Mouse (Mus musculus): ENCODE results near the gene Calhm3. TPM values are rescaled to one million over a fixed set of nuclear protein-coding genes. Genes with fewer than 3 reads are reported as not detected.

Gene Calhm3
- polyA plus RNA-seq, 1 experiment from 2014 or later = 0.88 TPM

GRCm38 (mm10) chr19:47136170-47136569, 21.4 kb downstream of the Calhm3 start:
- H3K4me3 ChIP-seq (ENCODE audit: low read length) = no peak overlapping the region

GRCm38 (mm10) chr19:47135568-47135967, 22.0 kb downstream of the Calhm3 start:
- WGBS = 91% methylated on average over 17 of the region's 17 CpGs
- ATAC-seq = no peak

More at GRCm38 (mm10) chr19:47136170-47136569, 21.4 kb downstream of the Calhm3 start:
- H3K27me3 ChIP-seq (replicated peaks; ENCODE audit: control insufficient read depth, insufficient read depth, low read length) = no peaks in the 10 kb centered on the region
- H3K4me1 ChIP-seq (ENCODE audit: control insufficient read depth, insufficient read depth, low read length) = peaks cover 18% of the 10 kb centered on the region
- H3K36me3 ChIP-seq (ENCODE audit: control insufficient read depth, insufficient read depth, low read length) = peaks cover 11% of the 10 kb centered on the region; the same call in 1 of the 2 replicates
- no peak for ATAC-seq
- 81% methylated on average over 5 of the region's 5 CpGs for WGBS
- no peak overlapping the region; the same call in 1 of the 2 replicates for H3K4me2 ChIP-seq (ENCODE audit: low read depth, low read length)
- H3K27ac ChIP-seq (ENCODE audit: low read length) = no peak overlapping the region
- H3K9me3 ChIP-seq (ENCODE audit: control insufficient read depth, low read length) = no peaks in the 10 kb centered on the region
- H3K9ac ChIP-seq (ENCODE audit: low read depth, low read length) = no peak overlapping the region

GRCm38 (mm10) chr19:47133161-47133560, 24.4 kb downstream of the Calhm3 start:
- 85% methylated on average over 7 of the region's 7 CpGs for WGBS
- H3K4me2 ChIP-seq (ENCODE audit: low read depth, low read length) = no peak overlapping the region
- H3K9ac ChIP-seq (ENCODE audit: low read depth, low read length) = no peak overlapping the region
- ATAC-seq = no peak
- no peak overlapping the region for H3K4me3 ChIP-seq (ENCODE audit: low read length)
- no peaks in the 10 kb centered on the region for H3K27me3 ChIP-seq (replicated peaks; ENCODE audit: control insufficient read depth, insufficient read depth, low read length)
- no peak overlapping the region for H3K27ac ChIP-seq (ENCODE audit: low read length)
- peaks cover 11% of the 10 kb centered on the region for H3K4me1 ChIP-seq (ENCODE audit: control insufficient read depth, insufficient read depth, low read length)
- no peaks in the 10 kb centered on the region for H3K9me3 ChIP-seq (ENCODE audit: control insufficient read depth, low read length)
- peaks cover 23% of the 10 kb centered on the region; the same call in 1 of the 2 replicates for H3K36me3 ChIP-seq (ENCODE audit: control insufficient read depth, insufficient read depth, low read length)

More at GRCm38 (mm10) chr19:47135568-47135967, 22.0 kb downstream of the Calhm3 start:
- Histone ChIP-seq H3K4me3 (ENCODE audit: low read length) (no peak overlapping the region), H3K27ac (ENCODE audit: low read length) (no peak overlapping the region), H3K9me3 (ENCODE audit: control insufficient read depth, low read length) (no peaks in the 10 kb centered on the region), H3K4me2 (ENCODE audit: low read depth, low read length) (no peak overlapping the region), H3K27me3 (replicated peaks; ENCODE audit: control insufficient read depth, insufficient read depth, low read length) (no peaks in the 10 kb centered on the region), H3K36me3 (ENCODE audit: control insufficient read depth, insufficient read depth, low read length) (peaks cover 14% of the 10 kb centered on the region; the same call in 1 of the 2 replicates), H3K9ac (ENCODE audit: low read depth, low read length) (no peak overlapping the region), H3K4me1 (ENCODE audit: control insufficient read depth, insufficient read depth, low read length) (peaks cover 18% of the 10 kb centered on the region)

- no peak overlapping the region for H3K9ac ChIP-seq (ENCODE audit: low read depth, low read length)
- no peak overlapping the region for H3K27ac ChIP-seq (ENCODE audit: low read length)
- no peaks in the 10 kb centered on the region for H3K27me3 ChIP-seq (replicated peaks; ENCODE audit: control insufficient read depth, insufficient read depth, low read length)
- H3K4me2 ChIP-seq (ENCODE audit: low read depth, low read length) = no peak overlapping the region
- H3K9me3 ChIP-seq (ENCODE audit: control insufficient read depth, low read length) = no peaks in the 10 kb centered on the region
- H3K4me3 ChIP-seq (ENCODE audit: low read length) = no peak overlapping the region
- no peaks in the 10 kb centered on the region for H3K4me1 ChIP-seq (ENCODE audit: control insufficient read depth, insufficient read depth, low read length)
- H3K36me3 ChIP-seq (ENCODE audit: control insufficient read depth, insufficient read depth, low read length) = peaks cover 39% of the 10 kb centered on the region
- no peak for ATAC-seq
- WGBS = 96% methylated on average over 15 of the region's 15 CpGs
Measured at GRCm38 (mm10) chr19:47130551-47131125, 26.9 kb downstream of the Calhm3 start.

GRCm38 (mm10) chr19:47128835-47129234, 28.7 kb downstream of the Calhm3 start:
- Histone ChIP-seq H3K4me1 (ENCODE audit: control insufficient read depth, insufficient read depth, low read length) (no peaks in the 10 kb centered on the region), H3K4me3 (ENCODE audit: low read length) (no peak overlapping the region), H3K9me3 (ENCODE audit: control insufficient read depth, low read length) (no peaks in the 10 kb centered on the region), H3K36me3 (ENCODE audit: control insufficient read depth, insufficient read depth, low read length) (peaks cover 45% of the 10 kb centered on the region), H3K9ac (ENCODE audit: low read depth, low read length) (no peak overlapping the region), H3K4me2 (ENCODE audit: low read depth, low read length) (no peak overlapping the region), H3K27me3 (replicated peaks; ENCODE audit: control insufficient read depth, insufficient read depth, low read length) (no peaks in the 10 kb centered on the region), H3K27ac (ENCODE audit: low read length) (no peak overlapping the region)
- 92% methylated on average over 11 of the region's 11 CpGs for WGBS
- ATAC-seq = no peak

GRCm38 (mm10) chr19:47128164-47128563, 29.4 kb downstream of the Calhm3 start:
- no peak overlapping the region for H3K4me3 ChIP-seq (ENCODE audit: low read length)
- no peak overlapping the region for H3K27ac ChIP-seq (ENCODE audit: low read length)
- peaks cover 2% of the 10 kb centered on the region; the same call in 1 of the 2 replicates for H3K4me1 ChIP-seq (ENCODE audit: control insufficient read depth, insufficient read depth, low read length)
- H3K27me3 ChIP-seq (replicated peaks; ENCODE audit: control insufficient read depth, insufficient read depth, low read length) = no peaks in the 10 kb centered on the region
- WGBS = 96% methylated on average over 10 of the region's 10 CpGs
- peaks cover 44% of the 10 kb centered on the region for H3K36me3 ChIP-seq (ENCODE audit: control insufficient read depth, insufficient read depth, low read length)
- H3K4me2 ChIP-seq (ENCODE audit: low read depth, low read length) = no peak overlapping the region
- no peak overlapping the region for H3K9ac ChIP-seq (ENCODE audit: low read depth, low read length)
- H3K9me3 ChIP-seq (ENCODE audit: control insufficient read depth, low read length) = no peaks in the 10 kb centered on the region
- ATAC-seq = no peak

GRCm38 (mm10) chr19:47122802-47123201, 34.8 kb downstream of the Calhm3 start:
- no peak for ATAC-seq
- Histone ChIP-seq H3K36me3 (ENCODE audit: control insufficient read depth, insufficient read depth, low read length) (peaks cover 34% of the 10 kb centered on the region), H3K4me3 (ENCODE audit: low read length) (no peak overlapping the region), H3K4me2 (ENCODE audit: low read depth, low read length) (no peak overlapping the region), H3K27ac (ENCODE audit: low read length) (no peak overlapping the region), H3K27me3 (replicated peaks; ENCODE audit: control insufficient read depth, insufficient read depth, low read length) (no peaks in the 10 kb centered on the region), H3K9ac (ENCODE audit: low read depth, low read length) (no peak overlapping the region), H3K4me1 (ENCODE audit: control insufficient read depth, insufficient read depth, low read length) (peaks cover 2% of the 10 kb centered on the region; the same call in 1 of the 2 replicates), H3K9me3 (ENCODE audit: control insufficient read depth, low read length) (no peaks in the 10 kb centered on the region)
- WGBS = 28% methylated on average over 2 of the region's 2 CpGs

- H3K36me3 ChIP-seq (ENCODE audit: control insufficient read depth, insufficient read depth, low read length) = peaks cover 28% of the 10 kb centered on the region
- no peak overlapping the region for H3K27ac ChIP-seq (ENCODE audit: low read length)
- no peaks in the 10 kb centered on the region for H3K27me3 ChIP-seq (replicated peaks; ENCODE audit: control insufficient read depth, insufficient read depth, low read length)
- H3K9ac ChIP-seq (ENCODE audit: low read depth, low read length) = no peak overlapping the region
- no peak overlapping the region for H3K4me3 ChIP-seq (ENCODE audit: low read length)
- 0 out of 2 replicates have a peak, but pooled peaks have one; percentile 36 for ATAC-seq
- peaks cover 2% of the 10 kb centered on the region; the same call in 1 of the 2 replicates for H3K4me1 ChIP-seq (ENCODE audit: control insufficient read depth, insufficient read depth, low read length)
- WGBS = 38% methylated on average over 4 of the region's 4 CpGs
- H3K4me2 ChIP-seq (ENCODE audit: low read depth, low read length) = no peak overlapping the region
- no peaks in the 10 kb centered on the region for H3K9me3 ChIP-seq (ENCODE audit: control insufficient read depth, low read length)
Measured at GRCm38 (mm10) chr19:47121054-47121453, 36.5 kb downstream of the Calhm3 start.

- Histone ChIP-seq H3K4me1 (ENCODE audit: control insufficient read depth, insufficient read depth, low read length) (peaks cover 2% of the 10 kb centered on the region; the same call in 1 of the 2 replicates), H3K9me3 (ENCODE audit: control insufficient read depth, low read length) (no peaks in the 10 kb centered on the region), H3K36me3 (ENCODE audit: control insufficient read depth, insufficient read depth, low read length) (peaks cover 27% of the 10 kb centered on the region), H3K27ac (ENCODE audit: low read length) (no peak overlapping the region), H3K4me2 (ENCODE audit: low read depth, low read length) (no peak overlapping the region), H3K27me3 (replicated peaks; ENCODE audit: control insufficient read depth, insufficient read depth, low read length) (no peaks in the 10 kb centered on the region), H3K9ac (ENCODE audit: low read depth, low read length) (no peak overlapping the region), H3K4me3 (ENCODE audit: low read length) (no peak overlapping the region)
- ATAC-seq = no peak
- WGBS = 60% methylated on average over 2 of the region's 2 CpGs
Measured at GRCm38 (mm10) chr19:47118634-47119033, 38.9 kb downstream of the Calhm3 start.
